Mouse (Mus musculus) layer of hippocampus, adult 8-10 months (tissue): Measurements from ENCODE around the gene Plpp3. TPM values are rescaled to one million over a fixed set of nuclear protein-coding genes. Genes with fewer than 3 reads are reported as not detected.

Source experiments
- DNase-seq, 2 experiments: peaks; one replicate each; pipeline ENCODE4 v3.0.0; 2022; ENCODE audit warnings: low spot score in 2 of 2
- total RNA-seq, 4 experiments: library from RNA; stranded (reverse); gene quantifications; 2 replicates each; pipeline ENCODE4 v1.2.4; 2022

The Plpp3 gene
- total RNA-seq, 4 experiments from 2014 or later: 212 to 254 (median 222) TPM

GRCm38 (mm10) chr4:105187873-105188272 lies 30.7 kb downstream of the Plpp3 start:
- DNase-seq: no peak

GRCm38 (mm10) chr4:105188801-105189200 lies 31.7 kb downstream of the Plpp3 start:
- no peak for DNase-seq

- no peak for DNase-seq
Observed at GRCm38 (mm10) chr4:105190826-105191225, 33.7 kb downstream of the Plpp3 start.

GRCm38 (mm10) chr4:105191550-105191949 lies 34.4 kb downstream of the Plpp3 start:
- DNase-seq: no peak

GRCm38 (mm10) chr4:105192665-105193064 lies 35.5 kb downstream of the Plpp3 start:
- DNase-seq: no peak

- no peak for DNase-seq
Observed at GRCm38 (mm10) chr4:105195256-105195655, 38.1 kb downstream of the Plpp3 start.

- no peak for DNase-seq
Observed at GRCm38 (mm10) chr4:105196099-105196498, 39.0 kb downstream of the Plpp3 start.

GRCm38 (mm10) chr4:105196993-105197765 lies 40.0 kb downstream of the Plpp3 start:
- DNase-seq: no peak

GRCm38 (mm10) chr4:105198696-105199095 lies 41.5 kb downstream of the Plpp3 start:
- no peak for DNase-seq

GRCm38 (mm10) chr4:105199345-105199744 lies 42.2 kb downstream of the Plpp3 start:
- no peak for DNase-seq

GRCm38 (mm10) chr4:105200624-105201524 lies 43.7 kb downstream of the Plpp3 start:
- no peak for DNase-seq

- no peak for DNase-seq
Observed at GRCm38 (mm10) chr4:105202439-105202838, 45.3 kb downstream of the Plpp3 start.

- DNase-seq: peak; percentile 24 to 48
Observed at GRCm38 (mm10) chr4:105203303-105203761, 46.2 kb downstream of the Plpp3 start.

- no peak for DNase-seq
Observed at GRCm38 (mm10) chr4:105204071-105204470, 46.9 kb downstream of the Plpp3 start.

GRCm38 (mm10) chr4:105205045-105205851 lies 48.1 kb downstream of the Plpp3 start:
- no peak for DNase-seq

GRCm38 (mm10) chr4:105206102-105206501 lies 49.0 kb downstream of the Plpp3 start:
- DNase-seq: no peak

- DNase-seq: no peak
Observed at GRCm38 (mm10) chr4:105206995-105207394, 49.8 kb downstream of the Plpp3 start.

GRCm38 (mm10) chr4:105207641-105208040 lies 50.5 kb downstream of the Plpp3 start:
- DNase-seq: no peak

- no peak for DNase-seq
Observed at GRCm38 (mm10) chr4:105208977-105209376, 51.8 kb downstream of the Plpp3 start.

GRCm38 (mm10) chr4:105213314-105213713 lies 56.2 kb downstream of the Plpp3 start:
- no peak for DNase-seq

GRCm38 (mm10) chr4:105214438-105214837 lies 57.3 kb downstream of the Plpp3 start:
- DNase-seq: no peak
